Mouse (Mus musculus): ENCODE results near the gene Uqcrc1. TPM values are rescaled to one million over a fixed set of nuclear protein-coding genes. Genes with fewer than 3 reads are reported as not detected.
A peak's percentile ranks its signal among the peaks of the same experiment; 100 is the strongest.

The Uqcrc1 gene
- total RNA-seq, 2 experiments from 2014 or later = 2,451 to 2,563 TPM

DNA sequence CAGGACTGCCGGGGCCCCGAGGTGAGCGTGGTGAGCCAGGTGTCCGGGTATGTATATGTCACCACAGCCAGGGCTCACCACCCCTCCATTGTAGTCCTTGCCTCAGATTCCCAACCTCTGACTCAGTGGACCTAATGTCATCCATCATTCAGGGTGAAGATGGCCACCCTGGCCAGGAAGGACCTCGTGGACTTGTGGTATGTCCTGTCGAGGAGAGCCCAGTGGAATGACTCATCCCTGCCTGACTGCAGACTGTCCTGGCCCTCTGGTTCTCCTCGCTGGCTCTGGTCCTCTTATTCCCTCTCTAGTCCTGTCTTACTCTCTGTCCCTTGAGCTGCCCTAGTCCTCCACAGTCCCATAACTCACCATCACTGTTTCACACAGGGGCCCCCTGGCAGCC, 41.5 kb downstream of the Uqcrc1 start:
- no peak for DNase-seq (ENCODE audit: low spot score)
- intact Hi-C loops (cut with DNase I) = no loop called here

DNA sequence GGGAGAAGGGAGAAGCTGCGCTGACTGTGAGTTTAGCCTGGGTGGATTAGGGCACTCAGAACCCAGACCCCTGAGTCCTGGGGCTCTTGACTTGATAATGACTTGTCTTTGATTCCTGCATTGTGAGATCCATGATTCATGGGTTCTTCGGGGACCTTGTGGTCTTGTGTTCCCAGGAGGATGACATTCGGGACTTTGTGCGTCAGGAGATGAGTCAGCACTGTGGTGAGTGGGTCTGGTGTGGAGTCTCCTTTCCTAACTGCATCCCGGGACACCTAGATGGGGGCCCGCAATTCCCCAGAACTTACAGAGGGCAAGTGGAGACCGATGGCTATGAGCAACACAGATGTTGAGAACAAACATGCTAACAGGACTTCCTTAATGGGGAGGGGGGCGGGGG, 46.1 kb downstream of the Uqcrc1 start:
- no peak for DNase-seq (ENCODE audit: low spot score)
- intact Hi-C loops (cut with DNase I) = no loop called here

DNA sequence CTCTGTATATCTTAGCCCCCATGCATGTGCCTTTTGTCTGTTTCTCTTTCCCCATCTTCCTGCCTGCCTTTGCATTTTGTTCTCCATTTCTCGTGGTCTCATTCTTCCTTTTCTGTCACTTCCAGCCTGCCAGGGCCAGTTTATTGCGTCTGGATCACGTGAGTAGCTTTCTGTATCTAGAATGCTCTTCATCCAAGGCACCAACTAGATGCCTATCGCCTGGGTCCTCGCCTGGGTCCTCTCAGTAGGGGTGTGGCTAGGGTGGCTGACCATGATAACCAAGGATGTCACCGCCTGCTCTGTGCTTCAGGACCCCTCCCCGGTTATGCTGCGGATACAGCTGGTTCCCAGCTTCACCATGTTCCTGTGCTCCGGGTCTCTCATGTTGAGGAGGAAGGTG, 46.8 kb downstream of the Uqcrc1 start:
- DNase-seq (ENCODE audit: low spot score) = no peak
- intact Hi-C loops (cut with DNase I) = no loop called here

DNA sequence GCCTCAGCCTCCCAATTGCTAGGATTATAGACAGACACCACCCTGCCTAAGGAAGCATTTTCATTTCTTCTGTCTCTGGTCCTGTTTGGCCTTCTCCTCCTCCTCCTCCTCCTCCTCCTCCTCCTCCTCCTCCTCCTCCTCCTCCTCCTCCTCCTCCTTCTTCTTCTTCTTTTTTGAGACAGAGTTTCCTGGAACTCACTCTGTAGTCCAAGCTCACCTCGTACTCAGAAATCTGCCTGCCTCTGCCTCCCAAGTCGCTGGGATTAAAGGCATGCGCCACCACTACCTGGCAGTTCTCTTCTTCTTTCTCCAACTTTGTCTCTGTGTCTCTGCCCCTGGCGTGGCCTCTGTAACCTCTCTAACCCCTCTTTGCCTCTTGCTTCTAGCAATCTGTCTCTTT, 49.3 kb downstream of the Uqcrc1 start, which contains the start of gene Ucn2:
TSS of gene Ucn2 (plus strand) at position 301 of the 400 bp plus-strand sequence.
- intact Hi-C loops (cut with DNase I) = no loop called here
- no peak for DNase-seq (ENCODE audit: low spot score)

DNA sequence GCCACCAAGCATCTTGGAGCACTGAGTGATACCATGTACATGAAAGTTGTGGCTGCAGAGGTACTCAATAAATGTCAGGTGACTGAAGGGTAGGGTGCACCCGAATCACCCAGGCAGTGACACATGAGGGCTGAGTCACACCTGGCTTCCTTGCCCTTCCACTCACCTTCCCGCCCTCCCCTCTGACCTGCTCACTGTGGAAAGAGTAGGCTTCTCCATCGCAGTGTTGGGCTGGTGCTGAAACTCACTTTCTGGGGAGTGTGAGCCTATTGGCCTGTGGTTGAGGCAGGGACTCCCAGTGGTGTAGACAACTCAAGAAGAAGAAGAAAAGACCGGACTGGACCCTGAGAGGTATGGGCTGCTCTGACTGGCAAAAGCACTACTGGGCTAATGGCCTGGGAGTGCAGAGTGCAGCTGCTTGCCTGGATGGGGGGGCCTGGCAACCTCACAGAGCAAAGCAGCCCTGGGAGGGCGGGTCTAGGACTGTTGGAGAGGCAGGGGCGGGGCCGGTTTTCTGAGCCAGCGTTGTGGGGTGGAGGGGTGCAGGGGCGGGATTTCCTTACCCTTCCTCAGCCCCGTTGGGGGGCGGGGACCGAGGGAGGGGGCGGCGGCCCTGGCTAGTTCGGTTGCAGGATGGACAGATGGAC, 51.4 kb downstream of the Uqcrc1 start:
- intact Hi-C loops (cut with DNase I) = no loop called here
- DNase-seq (ENCODE audit: low spot score) = peak; percentile 36

DNA sequence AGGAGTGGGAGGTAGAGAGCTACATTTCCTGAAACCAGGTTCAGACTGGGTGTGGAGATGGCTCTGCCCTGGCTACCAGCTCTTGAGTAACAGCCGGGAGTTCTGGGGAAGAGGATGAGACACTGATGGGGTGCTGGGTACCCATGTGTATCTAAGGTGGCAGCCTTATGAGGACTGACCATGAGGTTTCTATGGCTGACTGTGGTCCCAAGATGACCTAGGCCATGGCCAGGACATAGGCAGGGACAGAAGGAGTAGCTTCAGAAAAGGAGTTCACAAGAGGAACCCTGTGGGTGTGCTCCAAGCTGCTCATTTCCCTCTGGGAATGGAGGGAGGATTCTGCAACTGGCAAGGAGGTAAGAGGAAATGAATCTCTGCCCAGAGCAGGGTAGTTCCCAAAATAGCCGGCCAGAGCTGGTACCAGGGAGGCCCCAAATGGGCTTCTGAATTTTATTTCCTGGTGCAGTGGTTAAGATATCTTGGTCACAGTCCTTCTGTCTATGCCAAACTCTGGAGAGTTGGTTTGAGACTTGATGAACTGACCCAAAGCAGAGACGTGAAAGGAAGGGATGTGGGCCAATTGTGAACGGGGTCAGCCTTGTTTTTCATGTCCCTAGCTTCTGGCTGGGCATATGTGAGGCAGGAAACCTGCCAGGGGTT, 53.5 kb downstream of the Uqcrc1 start:
- no peak for DNase-seq (ENCODE audit: low spot score)
- intact Hi-C loops (cut with DNase I) = no loop called here

DNA sequence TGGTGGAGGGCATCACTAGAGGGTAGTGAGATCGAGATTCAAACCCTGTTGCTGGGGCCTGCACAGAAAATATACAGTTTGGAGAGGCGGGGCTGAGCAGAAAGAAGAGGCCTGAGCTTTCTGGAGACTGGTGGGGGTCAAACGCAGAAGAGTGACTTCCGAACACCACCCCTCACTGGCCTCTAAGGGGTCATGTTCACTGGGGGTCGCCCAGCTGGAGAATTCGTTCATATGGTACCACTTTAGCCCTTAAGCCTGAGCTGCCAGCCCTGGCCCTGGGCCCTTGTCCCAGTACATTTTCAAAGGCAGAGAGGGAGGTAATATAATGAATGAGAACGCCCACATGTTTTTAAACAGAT, 54.0 kb downstream of the Uqcrc1 start:
- DNase-seq (ENCODE audit: low spot score) = no peak
- intact Hi-C loops (cut with DNase I) = no loop called here

DNA sequence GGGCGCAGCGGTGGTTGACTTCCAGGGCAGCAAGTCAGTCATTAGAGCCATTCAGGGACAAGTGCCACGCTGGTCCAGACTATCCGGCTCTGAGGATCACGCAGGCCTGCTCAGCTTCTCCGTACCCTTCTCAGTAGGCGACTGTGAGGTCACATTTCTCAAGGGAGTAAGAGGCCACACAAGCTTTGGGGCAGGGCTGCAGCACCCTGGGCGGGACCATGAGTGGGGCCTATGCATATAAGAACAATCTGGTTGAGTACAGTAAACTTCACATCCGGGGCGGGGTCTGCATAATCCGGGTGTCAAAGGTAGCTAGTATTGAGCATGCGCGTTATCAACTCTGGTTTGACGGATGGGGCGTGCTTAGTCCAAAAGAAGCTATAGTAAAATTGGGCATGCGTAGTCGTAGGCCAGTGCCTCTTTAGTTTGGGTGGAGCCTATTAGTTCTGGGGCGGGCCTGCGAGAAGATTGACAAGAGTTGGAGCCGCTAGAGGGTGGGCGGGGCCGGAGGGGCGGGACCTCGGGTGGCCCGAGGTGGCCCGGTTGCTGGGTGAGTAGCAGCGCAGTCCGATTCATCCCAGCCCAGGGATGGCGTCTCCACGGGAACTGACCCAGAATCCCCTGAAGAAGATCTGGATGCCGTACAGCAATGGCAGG, 55.1 kb downstream of the Uqcrc1 start, which contains the start of gene Pfkfb4:
TSS of gene Pfkfb4 (plus strand) at position 351 of the 657 bp plus-strand sequence.
- intact Hi-C loops (cut with DNase I) = no loop called here
- peak; percentile 96 for DNase-seq (ENCODE audit: low spot score)

DNA sequence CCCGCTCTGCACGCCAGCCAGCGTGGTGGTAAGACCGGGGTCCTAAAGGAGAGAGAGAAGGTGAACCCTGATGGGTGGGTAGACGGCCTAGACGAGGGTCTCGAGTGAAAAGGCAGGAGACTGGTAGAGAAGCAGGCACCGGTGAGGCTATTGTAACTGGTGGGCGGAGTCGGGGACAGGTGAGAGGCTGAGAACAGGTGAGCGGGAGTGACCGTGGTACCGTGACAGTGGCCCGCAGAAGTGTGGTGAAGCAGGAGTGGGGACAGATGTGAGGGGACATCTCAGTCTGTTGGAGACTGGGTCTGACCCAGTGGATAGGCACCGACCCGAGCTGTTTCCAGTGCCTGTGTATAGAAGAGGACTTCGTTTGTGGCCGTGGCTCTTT, 55.6 kb downstream of the Uqcrc1 start:
- intact Hi-C loops (cut with DNase I) = no loop called here
- DNase-seq (ENCODE audit: low spot score) = no peak

DNA sequence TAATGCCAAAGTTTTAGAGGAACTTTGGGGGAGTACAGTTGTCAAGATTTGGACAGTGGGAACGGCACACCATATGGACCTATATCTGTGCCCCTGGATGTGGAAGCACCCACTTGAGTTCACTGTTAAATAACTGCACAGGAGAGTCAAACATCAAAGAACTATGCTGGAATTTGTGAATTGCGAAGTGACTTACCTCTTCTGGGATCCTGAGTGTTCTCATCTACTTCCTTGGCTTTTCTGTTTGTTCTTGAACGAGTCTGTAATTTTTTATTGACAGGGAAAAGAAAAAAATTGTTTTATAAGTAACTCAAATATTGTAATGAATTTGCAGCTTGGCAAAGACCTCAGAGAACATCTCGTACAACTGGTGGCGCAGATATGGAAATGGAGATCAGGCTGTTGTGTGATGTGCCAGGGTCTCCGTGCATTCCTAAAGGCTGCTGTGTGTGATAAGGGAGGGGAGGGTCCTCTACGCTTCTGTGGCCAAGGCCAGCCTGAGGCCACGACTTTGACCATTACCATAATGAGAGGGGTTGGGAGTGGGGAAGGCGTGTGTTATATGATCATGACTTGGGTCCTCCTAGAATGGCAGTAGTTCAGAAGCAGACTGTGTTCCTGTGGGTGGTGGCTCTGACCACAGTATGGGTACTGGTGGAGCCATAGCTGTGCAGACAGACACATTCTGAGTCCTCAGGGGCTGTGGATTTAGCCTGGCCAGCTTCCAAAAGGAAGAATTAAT, 56.4 kb downstream of the Uqcrc1 start:
- intact Hi-C loops (cut with DNase I) = no loop called here
- DNase-seq (ENCODE audit: low spot score) = no peak

DNA sequence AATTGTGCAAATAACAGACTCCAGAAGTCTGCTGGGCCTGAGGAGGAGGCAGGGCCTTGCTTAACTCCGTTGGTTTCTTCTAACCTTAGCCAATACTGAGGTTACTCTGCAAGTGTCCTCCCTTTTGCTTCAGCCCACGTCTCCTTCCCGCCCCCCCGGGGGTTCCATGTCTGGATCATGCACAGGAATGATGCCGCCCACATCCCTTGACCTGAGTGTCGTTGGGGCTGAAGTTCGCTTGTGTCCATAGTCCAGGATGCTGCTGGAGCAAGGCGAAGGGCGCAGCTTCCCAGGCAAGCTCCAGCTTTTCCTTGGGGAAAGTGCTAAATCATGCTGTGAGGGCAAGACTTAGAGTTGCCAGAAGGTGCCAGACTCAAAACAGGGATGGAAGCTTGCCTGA, 60.0 kb downstream of the Uqcrc1 start:
- DNase-seq (ENCODE audit: low spot score) = no peak
- intact Hi-C loops (cut with DNase I) = no loop called here

DNA sequence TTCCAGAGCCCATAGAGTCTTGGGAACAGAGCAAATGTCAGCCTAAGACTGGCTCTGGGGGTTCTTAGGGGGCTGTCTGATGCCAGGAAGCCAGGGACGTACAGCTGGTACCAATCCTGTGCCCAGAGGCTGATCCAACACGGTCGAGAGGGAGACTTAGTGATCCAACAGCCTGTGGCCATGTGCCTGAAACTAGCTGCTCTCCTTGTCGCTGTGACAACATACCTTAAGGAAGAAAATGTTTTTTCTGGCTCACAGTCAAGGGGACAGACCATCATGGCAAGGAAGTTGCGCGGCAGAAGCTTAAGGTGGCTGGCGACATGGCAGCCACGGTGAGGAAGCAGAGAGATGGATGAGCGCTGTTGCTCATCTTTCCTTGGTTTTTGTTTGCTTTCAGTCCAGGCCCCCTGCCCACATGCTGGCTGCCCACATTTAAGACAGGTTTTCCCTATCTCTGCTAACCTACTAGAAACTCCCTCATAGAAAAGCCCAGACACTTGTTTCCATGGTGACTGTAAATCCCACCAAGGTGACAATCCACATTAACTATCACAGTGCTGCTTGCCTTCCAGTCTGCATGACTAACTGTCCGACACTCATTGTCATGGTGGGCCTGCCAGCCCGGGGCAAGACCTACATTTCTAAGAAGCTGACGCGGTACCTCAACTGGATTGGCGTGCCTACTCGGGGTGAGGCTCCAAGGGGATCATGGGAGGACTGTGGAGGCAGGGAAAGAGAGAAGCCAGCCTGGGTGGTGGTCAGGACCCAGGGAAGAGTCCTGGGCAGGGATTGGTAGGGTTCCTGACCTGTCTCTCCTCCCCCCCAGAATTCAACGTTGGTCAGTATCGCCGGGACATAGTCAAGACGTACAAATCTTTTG, 62.1 kb downstream of the Uqcrc1 start:
- no peak for DNase-seq (ENCODE audit: low spot score)

DNA sequence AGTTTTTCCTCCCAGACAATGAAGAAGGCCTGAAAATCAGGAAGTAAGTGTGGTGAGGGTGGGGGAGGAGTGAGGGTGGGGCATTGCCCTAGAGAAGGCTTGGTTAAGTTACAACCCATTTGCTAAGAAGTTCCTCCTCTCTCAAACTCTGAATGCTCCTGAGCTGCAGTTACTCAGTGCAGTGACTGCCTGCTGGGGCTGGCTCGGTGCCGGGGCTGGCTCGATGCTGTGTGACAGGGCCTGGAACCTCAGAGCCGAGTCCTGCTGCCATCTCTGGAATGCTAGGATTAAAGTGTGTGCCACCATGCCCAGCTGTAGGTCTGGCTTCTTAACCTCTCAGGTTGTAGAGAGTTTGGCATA, 62.7 kb downstream of the Uqcrc1 start:
- no peak for DNase-seq (ENCODE audit: low spot score)
- intact Hi-C loops (cut with DNase I) = no loop called here

More for the DNA sequence above, 62.1 kb downstream of the Uqcrc1 start:
- intact Hi-C loops (cut with DNase I) = no loop called here

Small RNAs within 50 kb of the gene (microRNA-seq; reads per million reads assigned to microRNA genes)
- not detected for gene Mir711

Other genes starting within 250 kb of the Uqcrc1 start
- gene Prkar2a, start 247.3 kb upstream of the Uqcrc1 start, total RNA-seq (2021) = 10 to 100 TPM; 80.3 to 81.8 TPM
- gene Ip6k2, start 152.8 kb upstream of the Uqcrc1 start, total RNA-seq (2021) = 10 to 100 TPM; 21.1 to 26.4 TPM
- 1 to 10 TPM; 7.9 to 8.3 TPM for gene Nckipsd, start 128.3 kb upstream of the Uqcrc1 start, total RNA-seq (2021)
- under 1 TPM; 0.03 to 0.23 TPM for gene Celsr3, start 110.3 kb upstream of the Uqcrc1 start, total RNA-seq (2021)
- 10 to 100 TPM; 27.4 to 28.7 TPM for gene Slc26a6, start 83.3 kb upstream of the Uqcrc1 start, total RNA-seq (2021)
- not detected for gene Tmem89, start 22.0 kb upstream of the Uqcrc1 start, total RNA-seq (2021)
- gene Col7a1, start 17.0 kb downstream of the Uqcrc1 start, total RNA-seq (2021) = under 1 TPM; 0.23 to 0.61 TPM
- not detected for gene Ucn2, start 49.4 kb downstream of the Uqcrc1 start, total RNA-seq (2021)
- 1 to 10 TPM; 2.3 to 2.7 TPM for gene Pfkfb4, start 55.1 kb downstream of the Uqcrc1 start, total RNA-seq (2021)
- 10 to 100 TPM; 43.0 to 43.2 TPM for gene Shisa5, start 101.9 kb downstream of the Uqcrc1 start, total RNA-seq (2021)
- 10 to 100 TPM; 11.9 to 12.9 TPM for gene Trex1, start 123.1 kb downstream of the Uqcrc1 start, total RNA-seq (2021)
- 1 to 10 TPM; 6.7 to 7.1 TPM for gene Atrip, start 137.5 kb downstream of the Uqcrc1 start, total RNA-seq (2021)
- 10 to 100 TPM; 11.5 to 12.2 TPM for gene Ccdc51, start 145.9 kb downstream of the Uqcrc1 start, total RNA-seq (2021)
- 100 to 1,000 TPM; 243 to 255 TPM for gene Tma7, start 146.0 kb downstream of the Uqcrc1 start, total RNA-seq (2021)
- gene Plxnb1, start 158.8 kb downstream of the Uqcrc1 start, total RNA-seq (2021) = 10 to 100 TPM; 21.1 to 22.9 TPM
- gene Fbxw21, start 225.4 kb downstream of the Uqcrc1 start, total RNA-seq (2021) = not detected

Data from heart, postnatal 25 days (tissue).